Mouse (Mus musculus): Measurements from ENCODE around the gene Gm5862.
"Not testable (repeated sequence)": the region's sequence is repeated elsewhere in the genome, so short reads cannot be mapped to it uniquely, and the experiment has no call there.

Gm5862 gene

GRCm38 (mm10) chr5:26022816-26023215 lies at the start of gene Gm5862:
Gene Gm5862, minus strand, starts transcription at chr5:26022916.
- not testable (repeated sequence) for DNase-seq (ENCODE audit: low read depth, low spot score)

DNA sequence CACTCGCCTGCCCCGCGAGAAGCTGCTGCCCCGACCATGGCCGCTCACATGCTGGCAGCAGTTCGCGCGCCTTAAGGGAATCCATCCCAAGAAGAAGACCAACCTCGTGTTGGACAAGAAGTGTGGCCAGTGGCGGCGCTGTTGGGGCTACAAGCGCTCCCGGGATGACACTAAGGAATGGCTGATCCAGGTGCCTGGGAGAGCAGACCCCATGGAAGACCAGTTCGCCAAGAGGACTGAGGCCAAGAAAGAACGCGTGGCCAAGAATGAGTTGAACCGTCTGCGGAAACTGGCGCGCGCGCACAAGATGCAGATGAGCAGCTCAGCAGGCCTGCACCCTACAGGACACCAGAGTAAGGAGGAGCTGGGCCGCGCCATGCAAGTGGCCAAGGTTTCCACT lies 48.0 kb upstream of the Gm5862 start:
- DNase-seq (ENCODE audit: low read depth, low spot score) = no peak

DNA sequence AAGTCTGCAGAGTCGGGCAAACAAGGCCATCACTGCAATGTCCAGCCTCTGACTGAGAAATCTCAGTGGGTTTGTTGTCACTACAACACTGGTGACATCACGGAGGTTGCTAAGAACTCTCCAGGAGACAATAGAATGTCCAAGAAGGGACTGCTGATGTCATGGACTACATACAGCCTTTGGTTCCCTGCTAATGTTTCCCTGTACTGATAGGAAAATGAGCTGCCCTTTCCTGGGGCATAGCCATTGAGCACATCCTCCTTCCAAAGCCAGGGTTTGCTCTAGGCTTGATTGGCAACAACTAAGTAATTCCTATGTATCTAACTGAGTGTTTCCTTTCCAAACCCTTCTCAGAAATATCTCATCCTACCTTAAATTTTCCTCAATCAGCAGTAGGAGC lies 35.8 kb upstream of the Gm5862 start, which contains the start of gene Gm7347:
TSS of gene Gm7347 (minus strand) at position 101 of the 400 bp plus-strand sequence.
- DNase-seq (ENCODE audit: low read depth, low spot score) = not testable (repeated sequence)

GRCm38 (mm10) chr5:26039458-26039857 lies 16.7 kb upstream of the Gm5862 start, which contains the start of gene Speer4a:
Gene Speer4a, minus strand, starts transcription at chr5:26039558.
- DNase-seq (ENCODE audit: low read depth, low spot score) = not testable (repeated sequence)

DNA sequence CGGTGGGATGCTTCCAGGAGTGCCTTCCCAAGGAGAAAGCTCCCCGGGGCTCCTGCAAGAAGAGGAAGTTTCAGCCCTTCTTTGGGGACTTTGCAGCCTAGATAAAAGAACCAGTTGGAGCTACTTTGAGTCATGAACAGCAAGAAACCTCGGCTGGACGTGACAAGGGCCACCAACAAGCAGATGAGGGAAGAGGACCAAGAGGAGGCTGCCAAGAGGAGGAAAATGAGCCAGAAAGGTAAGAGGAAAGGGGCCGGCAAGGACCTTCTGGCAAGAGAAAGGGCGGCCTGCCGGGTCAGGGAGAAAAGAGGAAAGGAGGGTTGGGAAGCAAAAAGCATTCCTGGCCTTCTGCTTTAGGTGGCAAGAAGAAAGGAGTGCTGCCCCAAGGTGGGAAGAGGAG lies 15.0 kb downstream of the Gm5862 start:
- DNase-seq (ENCODE audit: low read depth, low spot score) = not testable (repeated sequence)

DNA sequence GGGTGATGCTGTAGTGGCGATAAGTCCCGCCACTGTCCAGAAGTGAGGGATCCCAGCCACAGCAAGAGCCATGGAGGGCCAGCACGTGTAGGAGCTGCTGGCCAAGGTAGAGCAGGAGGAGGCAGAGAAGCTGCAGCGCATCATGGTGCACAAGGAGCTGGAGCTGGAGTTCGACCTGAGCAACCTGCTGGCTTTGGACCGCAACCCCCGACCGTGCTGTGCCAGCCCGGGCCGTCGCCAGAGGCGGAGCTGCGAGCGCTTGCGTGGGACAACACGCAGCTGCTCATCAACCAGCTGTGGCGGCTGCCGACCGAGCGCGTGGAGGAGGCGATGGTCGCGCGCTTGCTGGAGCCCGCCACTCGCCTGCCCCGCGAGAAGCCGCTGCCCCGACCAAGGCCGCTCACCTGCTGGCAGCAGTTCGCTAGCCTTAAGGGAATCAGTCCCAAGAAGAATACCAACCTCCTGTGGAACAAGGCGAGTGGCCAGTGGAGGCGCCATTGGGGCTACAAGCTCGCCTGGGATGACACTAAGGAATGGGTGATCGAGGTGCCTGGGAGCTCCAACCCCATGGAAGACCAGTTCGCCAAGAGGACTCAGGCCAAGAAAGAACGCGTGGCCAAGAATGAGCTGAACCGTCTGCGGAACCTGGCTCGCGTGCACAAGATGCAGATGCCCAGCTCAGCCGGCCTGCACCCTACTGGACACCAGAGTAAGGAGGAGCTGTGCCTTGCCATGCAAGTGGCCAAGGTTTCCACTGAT lies 15.6 kb downstream of the Gm5862 start:
- DNase-seq (ENCODE audit: low read depth, low spot score) = not testable (repeated sequence)

DNA sequence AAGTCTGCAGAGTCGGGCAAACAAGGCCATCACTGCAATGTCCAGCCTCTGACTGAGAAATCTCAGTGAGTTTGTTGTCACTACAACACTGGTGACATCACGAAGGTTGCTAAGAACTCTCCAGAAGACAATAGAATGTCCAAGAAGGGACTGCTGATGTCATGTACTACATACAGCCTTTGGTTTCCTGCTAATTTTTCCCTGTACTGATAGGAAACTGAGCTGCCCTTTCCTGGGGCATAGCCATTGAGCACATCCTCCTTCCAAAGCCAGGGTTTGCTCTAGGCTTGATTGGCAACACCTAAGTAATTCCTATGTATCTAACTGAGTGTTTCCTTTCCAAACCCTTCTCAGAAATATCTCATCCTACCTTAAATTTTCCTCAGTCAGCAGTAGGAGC lies 18.0 kb downstream of the Gm5862 start, which contains the start of gene Gm1979:
TSS of gene Gm1979 (minus strand) at position 101 of the 400 bp plus-strand sequence.
- not testable (repeated sequence) for DNase-seq (ENCODE audit: low read depth, low spot score)

- DNase-seq (ENCODE audit: low read depth, low spot score) = not testable (repeated sequence)
Measured at GRCm38 (mm10) chr5:25988550-25988949, 34.2 kb downstream of the Gm5862 start, which contains the start of gene Gm21698. Gene Gm21698, minus strand, starts transcription at chr5:25988650.

DNA sequence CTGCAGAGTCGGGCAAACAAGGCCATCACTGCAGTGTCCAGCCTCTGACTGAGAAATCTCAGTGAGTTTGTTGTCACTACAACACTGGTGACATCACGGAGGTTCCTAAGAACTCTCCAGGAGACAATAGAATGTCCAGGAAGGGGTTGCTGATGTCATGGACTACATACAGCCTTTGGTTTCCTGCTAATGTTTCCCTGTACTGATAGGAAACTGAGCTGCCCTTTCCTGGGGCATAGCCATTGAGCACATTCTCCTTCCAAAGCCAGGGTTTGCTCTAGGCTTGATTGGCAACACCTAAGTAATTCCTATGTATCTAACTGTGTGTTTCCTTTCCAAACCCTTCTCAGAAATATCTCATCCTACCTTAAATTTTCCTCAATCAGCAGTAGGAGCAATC lies 50.2 kb downstream of the Gm5862 start, which contains the start of gene Gm21680:
TSS of gene Gm21680 (minus strand) at position 101 of the 400 bp plus-strand sequence.
- DNase-seq (ENCODE audit: low read depth, low spot score) = not testable (repeated sequence)

Data from retina, adult 2 months (tissue).